Mouse (Mus musculus): ENCODE data around the gene Rpl15.
A peak's percentile ranks its signal among the peaks of the same experiment; 100 is the strongest.
"Not testable (repeated sequence)": the region's sequence is repeated elsewhere in the genome, so short reads cannot be mapped to it uniquely, and the experiment has no call there.

Gene Rpl15

GRCm38 (mm10) chr14:18270529-18271441 lies at the start of gene Rpl15, which contains the start of gene Nkiras1:
Gene Rpl15 (minus strand): TSS chr14:18271391.
Gene Nkiras1 (plus strand): TSS chr14:18271136.
- peak; percentile 99 for DNase-seq

DNA sequence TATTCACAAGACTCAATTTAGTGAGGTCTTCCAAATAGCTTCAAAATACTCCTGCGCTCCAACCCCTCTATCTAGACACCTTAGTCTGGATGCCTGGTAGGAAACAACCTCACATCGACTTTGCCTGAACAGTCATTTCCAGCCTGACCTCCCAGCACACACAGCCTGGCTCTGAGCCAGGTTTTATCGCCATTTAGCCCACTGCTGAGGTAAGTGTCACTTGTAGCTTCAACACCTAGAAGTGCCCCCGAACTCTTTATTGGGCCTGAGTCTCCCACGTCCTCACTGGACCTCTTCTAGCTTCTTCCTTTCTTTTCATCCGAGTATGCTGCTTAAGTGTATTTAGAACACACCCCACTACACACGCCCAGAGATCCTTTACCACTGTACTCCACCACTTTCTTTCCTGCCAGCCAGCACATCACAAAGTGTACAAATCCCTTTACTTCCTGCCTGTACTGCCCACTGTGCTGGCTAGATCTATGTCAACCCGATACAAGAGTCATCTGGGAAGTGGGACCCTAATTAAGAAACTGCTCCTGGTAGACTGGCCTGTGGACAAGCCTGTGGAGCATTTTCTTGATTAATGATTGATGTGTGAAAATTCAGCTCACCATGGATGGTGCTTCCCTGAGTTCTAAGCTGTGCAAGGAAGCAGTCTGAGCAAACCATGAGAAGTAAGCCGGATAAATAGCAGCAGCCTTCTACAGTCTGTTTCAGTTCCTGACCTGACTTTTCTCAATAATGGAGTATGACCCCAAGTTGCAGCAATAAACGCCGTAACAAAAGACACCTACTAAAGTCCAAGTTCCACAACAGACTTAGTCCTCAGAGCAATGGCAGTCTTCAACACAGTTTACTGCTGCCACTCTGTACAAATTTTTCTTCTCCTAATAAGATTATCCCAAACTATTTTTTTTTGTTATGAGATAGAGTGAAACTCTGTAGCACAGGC lies 46.5 kb upstream of the Rpl15 start:
- no peak for DNase-seq

DNA sequence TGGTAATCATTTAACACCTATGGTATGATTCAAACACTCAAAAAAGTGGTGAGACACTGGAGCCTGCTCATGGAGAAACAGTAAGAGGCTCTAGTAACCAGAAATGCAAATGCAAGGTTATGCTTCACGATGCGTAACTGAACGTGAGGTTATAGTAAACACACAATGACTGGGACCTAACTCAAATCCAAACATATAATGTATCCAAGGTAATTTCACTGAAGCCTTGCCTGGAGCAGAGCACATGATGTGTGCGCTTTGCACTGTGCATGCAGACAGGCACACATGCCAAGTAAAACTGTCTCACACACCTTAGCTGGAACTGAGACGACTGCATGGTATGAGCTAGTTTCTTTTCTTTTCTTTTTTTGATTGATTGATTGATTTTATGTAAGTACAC lies 33.0 kb upstream of the Rpl15 start:
- DNase-seq = no peak

DNA sequence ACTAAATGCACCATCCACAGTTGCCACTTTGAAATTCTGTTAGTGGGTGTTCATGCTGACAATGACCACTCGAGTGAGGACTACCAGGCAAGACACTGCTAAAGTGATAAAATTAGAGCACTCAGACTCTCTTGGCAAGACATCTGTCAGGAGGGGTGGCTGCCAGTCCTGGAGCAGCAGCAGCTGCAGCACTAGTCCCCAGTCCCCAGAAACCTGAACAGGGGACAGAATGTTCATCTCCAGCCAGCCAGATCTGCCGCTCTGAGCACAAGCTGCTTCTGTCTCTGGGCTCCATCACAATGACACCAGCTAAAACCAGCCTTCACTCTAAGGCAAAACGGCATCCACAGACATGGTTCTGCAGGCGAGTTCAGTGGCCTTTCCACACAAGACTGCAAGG lies 32.1 kb upstream of the Rpl15 start:
- DNase-seq = no peak

- DNase-seq = no peak
Measured at GRCm38 (mm10) chr14:18302750-18303149, 31.6 kb upstream of the Rpl15 start.

DNA sequence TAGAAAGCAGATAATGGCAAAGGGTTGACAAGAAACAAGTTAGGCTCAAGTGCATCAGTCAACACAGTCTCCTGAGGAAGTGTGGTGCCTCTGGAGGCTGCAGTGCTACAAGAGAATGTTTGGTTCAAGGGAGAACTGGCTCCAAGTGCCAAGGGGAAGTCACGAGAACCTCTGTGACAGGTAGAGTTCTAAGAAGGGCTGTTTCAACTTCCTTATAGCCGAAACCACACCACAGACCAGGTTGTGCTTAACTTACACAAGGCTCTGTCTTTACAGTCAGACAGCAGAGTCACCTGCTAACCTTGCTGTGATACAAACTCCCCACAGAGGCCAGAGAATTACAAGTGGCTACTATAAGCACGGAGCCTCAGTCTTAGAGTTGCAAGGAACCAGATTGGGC lies 30.4 kb upstream of the Rpl15 start:
- DNase-seq = no peak

DNA sequence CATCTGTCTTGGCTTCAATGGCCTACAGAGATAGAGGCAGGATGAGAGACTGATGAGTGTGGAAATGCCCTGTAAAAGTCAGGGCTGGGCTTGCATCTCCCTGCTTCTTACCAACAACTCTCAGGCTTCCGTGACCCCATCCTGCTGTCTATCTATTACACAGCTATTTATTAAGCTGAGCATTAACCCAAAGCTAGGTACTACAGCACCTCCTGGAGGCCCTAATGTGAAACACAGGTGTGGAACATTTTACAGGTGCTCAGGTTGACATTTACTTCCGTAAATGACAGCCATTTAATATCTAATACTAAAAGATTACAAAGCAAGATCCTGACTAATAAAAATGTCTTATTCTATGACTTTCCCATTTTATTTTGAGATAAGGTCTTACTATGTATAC lies 29.5 kb upstream of the Rpl15 start:
- no peak for DNase-seq

DNA sequence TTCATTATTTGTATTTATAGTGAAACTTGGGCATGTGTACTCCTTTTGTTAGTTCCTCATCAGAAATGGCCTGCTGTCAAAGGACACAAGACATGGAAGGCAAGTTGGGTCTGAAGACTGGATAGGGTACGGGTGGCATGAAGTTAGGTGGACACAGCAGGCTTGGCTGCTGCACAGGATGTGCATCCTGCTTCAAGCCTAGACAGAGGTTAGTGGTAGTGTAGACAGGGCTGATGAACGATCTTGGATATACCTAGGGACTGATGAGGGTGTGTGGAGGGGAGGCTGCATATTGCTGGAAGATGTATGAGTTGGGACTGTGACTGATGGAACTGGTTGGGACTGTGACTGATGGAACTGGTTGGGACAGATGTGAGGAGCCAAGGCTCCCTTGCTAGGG lies 27.7 kb upstream of the Rpl15 start:
- no peak for DNase-seq

- no peak for DNase-seq
Measured at GRCm38 (mm10) chr14:18297441-18297840, 26.2 kb upstream of the Rpl15 start.

GRCm38 (mm10) chr14:18292578-18292977 lies 21.4 kb upstream of the Rpl15 start:
- DNase-seq = no peak

GRCm38 (mm10) chr14:18292111-18292510 lies 20.9 kb upstream of the Rpl15 start:
- no peak for DNase-seq

DNA sequence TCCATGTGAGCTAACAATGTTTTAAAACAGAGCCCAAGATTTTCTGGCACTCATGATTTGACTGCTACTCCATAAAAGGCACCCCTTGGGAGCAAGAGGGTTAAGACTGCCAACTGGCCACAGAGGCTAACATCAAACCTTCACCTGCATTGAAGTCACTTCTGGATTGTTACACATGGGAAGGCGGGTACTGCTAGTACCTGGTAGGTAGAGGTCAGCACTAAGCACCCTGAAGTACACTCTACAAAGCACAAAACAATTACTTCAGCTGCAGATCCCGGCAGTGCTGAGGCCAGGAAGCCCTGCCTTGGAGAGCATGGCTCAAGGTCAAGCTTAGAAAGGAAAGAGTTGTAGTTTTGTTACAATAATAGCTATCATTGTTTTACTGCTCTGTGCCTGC lies 16.2 kb upstream of the Rpl15 start:
- DNase-seq = no peak

DNA sequence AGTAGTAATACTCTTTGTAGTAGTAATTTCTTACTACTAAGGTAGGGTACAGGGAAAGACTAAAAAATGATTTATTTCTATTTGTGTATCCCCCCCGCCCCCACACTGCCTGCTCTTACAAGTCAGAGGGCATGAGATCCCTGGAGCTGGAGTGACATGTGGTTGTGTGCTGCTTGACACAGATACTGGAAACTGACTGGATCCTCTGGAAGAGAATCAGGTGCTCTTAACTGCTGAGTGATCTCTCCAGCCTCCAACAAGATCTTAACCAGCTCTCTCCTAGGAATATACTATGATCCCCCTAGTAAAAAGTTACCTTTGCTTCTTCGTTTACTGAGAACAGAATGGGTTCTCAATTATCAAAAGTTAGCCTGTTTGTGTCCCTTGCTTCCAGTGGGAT lies 15.2 kb upstream of the Rpl15 start:
- no peak for DNase-seq

- no peak for DNase-seq
Measured at GRCm38 (mm10) chr14:18285476-18285875, 14.3 kb upstream of the Rpl15 start.

DNA sequence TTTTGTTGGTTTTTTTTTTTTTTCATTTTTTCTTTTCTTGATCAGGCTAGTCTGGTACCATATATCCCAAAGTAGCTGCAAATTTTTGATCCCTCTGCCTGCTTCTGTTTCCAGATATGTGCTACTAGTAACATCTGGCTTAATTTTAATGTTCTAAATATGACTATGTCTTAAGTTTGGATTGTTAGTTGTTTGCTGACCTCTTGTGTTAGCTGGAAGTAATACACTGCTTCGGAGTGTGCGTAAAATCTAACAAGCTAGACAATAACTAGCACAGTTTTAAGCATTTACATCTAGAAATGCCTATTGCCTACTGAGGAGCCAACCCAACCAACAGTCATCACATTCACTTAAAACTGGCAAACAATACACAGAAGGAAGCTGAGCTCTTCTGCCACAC lies 13.4 kb upstream of the Rpl15 start:
- no peak for DNase-seq

GRCm38 (mm10) chr14:18280375-18280774 lies 9.2 kb upstream of the Rpl15 start:
- no peak for DNase-seq

GRCm38 (mm10) chr14:18274526-18274925 lies 3.3 kb upstream of the Rpl15 start:
- no peak for DNase-seq

DNA sequence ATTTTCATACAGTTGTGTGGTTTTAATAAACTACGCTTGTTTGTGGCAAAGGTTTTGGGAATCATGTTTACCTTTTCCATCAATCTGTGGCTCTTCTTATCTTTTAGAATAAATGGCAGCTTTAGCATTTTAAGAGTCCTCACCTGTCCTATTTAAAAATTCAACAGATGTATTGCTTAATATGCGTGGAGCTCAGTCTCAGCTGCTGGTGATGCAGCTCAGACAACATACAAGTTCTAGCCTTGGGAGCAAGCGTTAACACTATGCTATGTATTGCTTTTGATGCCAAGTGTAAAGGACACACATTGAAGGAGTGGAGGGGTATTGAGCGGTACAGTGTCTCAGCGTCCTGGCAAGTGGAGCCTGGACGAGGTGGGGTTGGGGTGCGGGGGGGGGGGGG lies 475 bp upstream of the Rpl15 start:
- DNase-seq = no peak

- DNase-seq = not testable (repeated sequence)
Measured at GRCm38 (mm10) chr14:18269947-18270528, 1.2 kb downstream of the Rpl15 start.

DNA sequence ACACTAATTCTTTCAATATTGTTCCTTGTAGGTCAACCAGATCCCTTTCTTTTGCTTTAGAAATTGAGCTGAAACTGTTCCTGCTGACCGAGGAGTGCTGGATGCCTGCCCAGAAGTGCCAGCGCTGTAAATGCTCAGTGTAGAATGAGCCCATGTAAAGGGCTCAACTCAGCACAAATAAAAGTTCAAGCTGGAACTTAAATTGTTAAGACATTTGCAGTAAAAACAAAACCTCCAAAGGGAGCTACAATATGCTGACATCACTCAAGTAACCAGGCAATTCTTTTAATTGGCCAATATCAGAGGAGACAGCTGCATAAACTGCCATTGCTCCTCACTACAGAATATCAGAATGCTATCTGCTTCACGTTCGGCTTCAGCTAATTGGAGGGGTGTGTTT lies 7.8 kb downstream of the Rpl15 start:
- DNase-seq = peak; percentile 53

GRCm38 (mm10) chr14:18261203-18261602 lies 10.0 kb downstream of the Rpl15 start:
- no peak for DNase-seq

GRCm38 (mm10) chr14:18242638-18243130 lies 28.5 kb downstream of the Rpl15 start:
- DNase-seq = no peak

GRCm38 (mm10) chr14:18241786-18242185 lies 29.4 kb downstream of the Rpl15 start:
- DNase-seq = no peak

All from kidney, adult 18-20 months (tissue).